Mouse (Mus musculus): ENCODE data around the gene Inhbe. TPM values are rescaled to one million over a fixed set of nuclear protein-coding genes. Genes with fewer than 3 reads are reported as not detected.

Gene Inhbe
- total RNA-seq, 1 experiment from 2014 or later = 0.12 TPM

DNA sequence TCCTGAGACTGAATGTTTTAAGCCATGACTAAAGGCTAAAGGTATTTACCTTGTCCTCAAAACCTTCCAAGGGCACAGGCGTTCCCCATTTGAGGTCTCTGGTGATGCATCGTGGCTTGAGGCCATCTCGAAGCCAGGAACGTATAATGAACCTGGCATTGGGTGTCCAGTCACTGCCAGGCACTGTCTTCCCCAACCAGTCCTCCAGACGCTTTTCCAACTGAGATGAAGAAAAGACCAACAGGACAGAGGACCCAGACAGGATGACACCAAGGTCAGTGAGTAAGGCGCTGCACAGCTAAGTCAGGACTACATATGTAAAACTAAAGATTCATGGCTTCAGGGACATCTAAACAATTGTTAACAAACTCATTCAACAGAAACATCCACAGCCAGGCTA lies 53.9 kb downstream of the Inhbe start:
- no peak for ATAC-seq (ENCODE audit: extremely low read depth, insufficient number of reproducible peaks, low FRiP score, poor library complexity, severe bottlenecking)

Other genes starting within 250 kb of the Inhbe start
- 157 and 176 TPM in 2 replicates for gene Os9, start 233.3 kb downstream of the Inhbe start, total RNA-seq (2017)
- gene B4galnt1, start 189.2 kb downstream of the Inhbe start, total RNA-seq (2017) = 246 and 273 TPM in 2 replicates
- 2.5 and 3.0 TPM in 2 replicates for gene Slc26a10, start 173.8 kb downstream of the Inhbe start, total RNA-seq (2017)
- not detected in 2 replicates for gene Arhgef25, start 164.3 kb downstream of the Inhbe start, total RNA-seq (2017)
- 9.0 and 11.5 TPM in 2 replicates for gene Dtx3, start 158.7 kb downstream of the Inhbe start, total RNA-seq (2017)
- gene Pip4k2c, start 142.8 kb downstream of the Inhbe start, total RNA-seq (2017) = 36.5 and 37.1 TPM in 2 replicates
- not detected in 2 replicates for gene Kif5a, start 91.1 kb downstream of the Inhbe start, total RNA-seq (2017)
- gene Dctn2, start 88.0 kb downstream of the Inhbe start, total RNA-seq (2017) = 89.5 and 94.5 TPM in 2 replicates
- gene Mbd6, start 65.4 kb downstream of the Inhbe start, total RNA-seq (2017) = 19.9 and 27.8 TPM in 2 replicates
- 57.0 and 63.3 TPM in 2 replicates for gene Mars, start 42.6 kb downstream of the Inhbe start, total RNA-seq (2017)
- gene Arhgap9, start 32.4 kb downstream of the Inhbe start, total RNA-seq (2017) = 146 and 150 TPM in 2 replicates
- not detected in 2 replicates for gene Gli1, start 12.4 kb downstream of the Inhbe start, total RNA-seq (2017)
- not detected in 2 replicates for gene Inhbc, start 16.0 kb upstream of the Inhbe start, total RNA-seq (2017)
- 51.8 and 67.4 TPM in 2 replicates for gene R3hdm2, start 25.9 kb upstream of the Inhbe start, total RNA-seq (2017)
- gene Stac3, start 147.3 kb upstream of the Inhbe start, total RNA-seq (2017) = 6.0 and 9.8 TPM in 2 replicates
- gene Ndufa4l2, start 160.6 kb upstream of the Inhbe start, total RNA-seq (2017) = not detected in 2 replicates
- gene Shmt2, start 168.0 kb upstream of the Inhbe start, total RNA-seq (2017) = 22.8 and 25.0 TPM in 2 replicates
- gene Nxph4, start 180.1 kb upstream of the Inhbe start, total RNA-seq (2017) = not detected in 2 replicates

All from neutrophil, adult 5-6 weeks (primary cell).